Mouse (Mus musculus): ENCODE results near the gene Rad51b. TPM values are rescaled to one million over a fixed set of nuclear protein-coding genes. Genes with fewer than 3 reads are reported as not detected.
A peak's percentile ranks its signal among the peaks of the same experiment; 100 is the strongest.

Rad51b gene
- total and polyA plus RNA-seq, 2 experiments from 2014 or later = 1.4 to 1.8 TPM

GRCm38 (mm10) chr12:79649796-79650195 is 352.7 kb downstream of the Rad51b start:
- no peak overlapping the region for H3K9ac ChIP-seq (replicated peaks; ENCODE audit: low read depth, low read length)
- no peaks in the 10 kb centered on the region for H3K9me3 ChIP-seq (replicated peaks; ENCODE audit: control insufficient read depth, low read length)
- H3K4me1 ChIP-seq (ENCODE audit: control insufficient read depth, insufficient read depth) = 0 out of 2 replicates have a peak, but pooled peaks cover 3% of the 10 kb centered on the region
- TF ChIP-seq EP300 (IDR thresholded peaks at IDR 0.05; ENCODE audit: low read depth) (no peak), CTCF (IDR thresholded peaks at IDR 0.05; ENCODE audit: low read depth) (no peak)
- no peak overlapping the region for H3K4me2 ChIP-seq (ENCODE audit: low read depth, low read length)
- H3K36me3 ChIP-seq (replicated peaks; ENCODE audit: control insufficient read depth, insufficient read depth, low read length) = no peaks in the 10 kb centered on the region
- H3K4me3 ChIP-seq (ENCODE audit: low read depth, low read length) = no peak overlapping the region
- no peak for DNase-seq (ENCODE audit: low spot score)
- H3K27ac ChIP-seq (ENCODE audit: low read depth) = no peak overlapping the region
- no peaks in the 10 kb centered on the region for H3K27me3 ChIP-seq (ENCODE audit: control insufficient read depth, insufficient read depth, low read length)
- ATAC-seq (ENCODE audit: insufficient read depth, low read depth) = no peak

- 0 out of 2 replicates have a peak, but pooled peaks cover 3% of the 10 kb centered on the region for H3K4me1 ChIP-seq (ENCODE audit: control insufficient read depth, insufficient read depth)
- 94% methylated on average over 5 of the region's 5 CpGs for whole genome bisulfite sequencing
- no peaks in the 10 kb centered on the region for H3K27me3 ChIP-seq (ENCODE audit: control insufficient read depth, insufficient read depth, low read length)
- ATAC-seq (ENCODE audit: insufficient read depth, low read depth) (no peak), DNase-seq (ENCODE audit: low spot score) (no peak)
- TF ChIP-seq CTCF (IDR thresholded peaks at IDR 0.05; ENCODE audit: low read depth) (no peak), EP300 (IDR thresholded peaks at IDR 0.05; ENCODE audit: low read depth) (no peak)
- H3K4me2 ChIP-seq (ENCODE audit: low read depth, low read length) = no peak overlapping the region
- H3K9me3 ChIP-seq (replicated peaks; ENCODE audit: control insufficient read depth, low read length) = no peaks in the 10 kb centered on the region
- no peak overlapping the region for H3K9ac ChIP-seq (replicated peaks; ENCODE audit: low read depth, low read length)
- no peak overlapping the region for H3K4me3 ChIP-seq (ENCODE audit: low read depth, low read length)
- no peak overlapping the region for H3K27ac ChIP-seq (ENCODE audit: low read depth)
- no peaks in the 10 kb centered on the region for H3K36me3 ChIP-seq (replicated peaks; ENCODE audit: control insufficient read depth, insufficient read depth, low read length)
Observed at GRCm38 (mm10) chr12:79655138-79655537, 358.1 kb downstream of the Rad51b start.

GRCm38 (mm10) chr12:79658861-79659260 is 361.8 kb downstream of the Rad51b start:
- Histone ChIP-seq H3K27ac (ENCODE audit: low read depth) (no peak overlapping the region), H3K36me3 (replicated peaks; ENCODE audit: control insufficient read depth, insufficient read depth, low read length) (no peaks in the 10 kb centered on the region), H3K9me3 (replicated peaks; ENCODE audit: control insufficient read depth, low read length) (no peaks in the 10 kb centered on the region), H3K4me1 (ENCODE audit: control insufficient read depth, insufficient read depth) (peaks cover 11% of the 10 kb centered on the region; the same call in 1 of the 2 replicates), H3K27me3 (ENCODE audit: control insufficient read depth, insufficient read depth, low read length) (no peaks in the 10 kb centered on the region), H3K4me2 (ENCODE audit: low read depth, low read length) (no peak overlapping the region), H3K9ac (replicated peaks; ENCODE audit: low read depth, low read length) (no peak overlapping the region), H3K4me3 (ENCODE audit: low read depth, low read length) (no peak overlapping the region)
- 61% methylated on average over 3 of the region's 3 CpGs for WGBS
- DNase-seq (ENCODE audit: low spot score) (no peak), ATAC-seq (ENCODE audit: insufficient read depth, low read depth) (no peak)
- TF ChIP-seq EP300 (IDR thresholded peaks at IDR 0.05; ENCODE audit: low read depth) (no peak), CTCF (IDR thresholded peaks at IDR 0.05; ENCODE audit: low read depth) (no peak)

- TF ChIP-seq CTCF (IDR thresholded peaks at IDR 0.05; ENCODE audit: low read depth) = no peak
- no peak for TF ChIP-seq EP300 (IDR thresholded peaks at IDR 0.05; ENCODE audit: low read depth)
- Histone ChIP-seq H3K4me2 (ENCODE audit: low read depth, low read length) (no peak overlapping the region), H3K27ac (ENCODE audit: low read depth) (peak overlapping the region; percentile 50), H3K27me3 (ENCODE audit: control insufficient read depth, insufficient read depth, low read length) (no peaks in the 10 kb centered on the region), H3K36me3 (replicated peaks; ENCODE audit: control insufficient read depth, insufficient read depth, low read length) (no peaks in the 10 kb centered on the region), H3K9ac (replicated peaks; ENCODE audit: low read depth, low read length) (no peak overlapping the region), H3K9me3 (replicated peaks; ENCODE audit: control insufficient read depth, low read length) (no peaks in the 10 kb centered on the region), H3K4me1 (ENCODE audit: control insufficient read depth, insufficient read depth) (peaks cover 11% of the 10 kb centered on the region; the same call in 1 of the 2 replicates), H3K4me3 (ENCODE audit: low read depth, low read length) (no peak overlapping the region)
- DNase-seq (ENCODE audit: low spot score) (peak; percentile 71), ATAC-seq (ENCODE audit: insufficient read depth, low read depth) (peak; percentile 86)
- 21% methylated on average over 2 of the region's 2 CpGs for WGBS
Observed at GRCm38 (mm10) chr12:79661270-79661669, 364.2 kb downstream of the Rad51b start.

GRCm38 (mm10) chr12:79663131-79663892 is 366.2 kb downstream of the Rad51b start:
- no peak overlapping the region for H3K9ac ChIP-seq (replicated peaks; ENCODE audit: low read depth, low read length)
- 0 out of 2 replicates have a peak, but pooled peaks cover 3% of the 10 kb centered on the region for H3K9me3 ChIP-seq (replicated peaks; ENCODE audit: control insufficient read depth, low read length)
- TF ChIP-seq CTCF (IDR thresholded peaks at IDR 0.05; ENCODE audit: low read depth) (no peak), EP300 (IDR thresholded peaks at IDR 0.05; ENCODE audit: low read depth) (no peak)
- H3K4me2 ChIP-seq (ENCODE audit: low read depth, low read length) = no peak overlapping the region
- no peak overlapping the region for H3K27ac ChIP-seq (ENCODE audit: low read depth)
- H3K4me3 ChIP-seq (ENCODE audit: low read depth, low read length) = no peak overlapping the region
- H3K36me3 ChIP-seq (replicated peaks; ENCODE audit: control insufficient read depth, insufficient read depth, low read length) = no peaks in the 10 kb centered on the region
- DNase-seq (ENCODE audit: low spot score) (no peak), ATAC-seq (ENCODE audit: insufficient read depth, low read depth) (no peak)
- peaks cover 11% of the 10 kb centered on the region; the same call in 1 of the 2 replicates for H3K4me1 ChIP-seq (ENCODE audit: control insufficient read depth, insufficient read depth)
- H3K27me3 ChIP-seq (ENCODE audit: control insufficient read depth, insufficient read depth, low read length) = no peaks in the 10 kb centered on the region
- WGBS = 65% methylated on average over 10 of the region's 10 CpGs
